Mouse (Mus musculus): Measurements from ENCODE around the gene Cadm2. TPM values are rescaled to one million over a fixed set of nuclear protein-coding genes. Genes with fewer than 3 reads are reported as not detected.

Gene Cadm2
- polyA plus RNA-seq, 1 experiment = not detected

DNA sequence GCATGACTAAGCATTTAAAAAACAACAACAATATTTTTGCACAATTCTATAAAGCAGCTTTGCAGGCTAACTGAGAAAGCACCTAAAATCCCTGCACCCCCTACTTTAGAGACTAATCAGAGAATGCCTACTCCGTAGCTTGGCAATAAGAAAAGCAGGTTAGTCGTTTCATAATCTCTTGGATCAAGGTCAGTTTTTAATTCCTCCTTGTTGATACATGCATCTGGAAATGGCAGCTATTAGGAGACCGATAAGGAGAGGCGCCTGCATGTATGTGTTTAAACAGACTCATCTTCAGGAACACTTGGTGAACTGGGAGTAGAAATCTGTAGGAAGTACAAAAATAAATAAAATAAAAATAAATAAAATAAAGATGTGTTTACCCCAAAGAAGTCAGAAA, 11.6 kb downstream of the Cadm2 start:
- TF ChIP-seq MAX (IDR thresholded peaks at IDR 0.05) (no peak), CEBPB (IDR thresholded peaks at IDR 0.05; ENCODE audit: low read depth) (no peak), MYOG (IDR thresholded peaks at IDR 0.05; ENCODE audit: control insufficient read depth, extremely low read depth, insufficient read length) (no peak), CTCF (IDR thresholded peaks at IDR 0.05; ENCODE audit: control insufficient read depth, insufficient read depth, insufficient read length) (no peak), MYOD1 (IDR thresholded peaks at IDR 0.05; ENCODE audit: control insufficient read depth, insufficient read length, low read depth) (no peak), USF1 (IDR thresholded peaks at IDR 0.05; ENCODE audit: low read depth) (no peak), FOSL1 (IDR thresholded peaks at IDR 0.05; ENCODE audit: insufficient read depth, low read length, poor library complexity, severe bottlenecking) (no peak)
- Histone ChIP-seq H3ac (ENCODE audit: control insufficient read depth, insufficient read length, low read depth) (no peak overlapping the region), H3K36me3 (ENCODE audit: control insufficient read depth, insufficient read depth) (no peaks in the 10 kb centered on the region), H3K79me3 (ENCODE audit: low read depth) (no peaks in the 10 kb centered on the region), H3K27me3 (ENCODE audit: control insufficient read depth, insufficient read depth, insufficient read length) (no peaks in the 10 kb centered on the region), H3K4me3 (ENCODE audit: insufficient read depth, poor library complexity, severe bottlenecking) (no peak overlapping the region), H3K79me2 (ENCODE audit: control insufficient read depth, insufficient read depth) (no peaks in the 10 kb centered on the region)

GRCm38 (mm10) chr16:67608499-67608898, 12.2 kb downstream of the Cadm2 start:
- Histone ChIP-seq H3K79me3 (ENCODE audit: low read depth) (no peaks in the 10 kb centered on the region), H3K27me3 (ENCODE audit: control insufficient read depth, insufficient read depth, insufficient read length) (no peaks in the 10 kb centered on the region), H3ac (ENCODE audit: control insufficient read depth, insufficient read length, low read depth) (no peak overlapping the region), H3K4me3 (ENCODE audit: insufficient read depth, poor library complexity, severe bottlenecking) (no peak overlapping the region), H3K79me2 (ENCODE audit: control insufficient read depth, insufficient read depth) (no peaks in the 10 kb centered on the region), H3K36me3 (ENCODE audit: control insufficient read depth, insufficient read depth) (no peaks in the 10 kb centered on the region)
- TF ChIP-seq CEBPB (IDR thresholded peaks at IDR 0.05; ENCODE audit: low read depth) (no peak), MYOG (IDR thresholded peaks at IDR 0.05; ENCODE audit: control insufficient read depth, extremely low read depth, insufficient read length) (no peak), MAX (IDR thresholded peaks at IDR 0.05) (no peak), USF1 (IDR thresholded peaks at IDR 0.05; ENCODE audit: low read depth) (no peak), CTCF (IDR thresholded peaks at IDR 0.05; ENCODE audit: control insufficient read depth, insufficient read depth, insufficient read length) (no peak), FOSL1 (IDR thresholded peaks at IDR 0.05; ENCODE audit: insufficient read depth, low read length, poor library complexity, severe bottlenecking) (no peak), MYOD1 (IDR thresholded peaks at IDR 0.05; ENCODE audit: control insufficient read depth, insufficient read length, low read depth) (no peak)

DNA sequence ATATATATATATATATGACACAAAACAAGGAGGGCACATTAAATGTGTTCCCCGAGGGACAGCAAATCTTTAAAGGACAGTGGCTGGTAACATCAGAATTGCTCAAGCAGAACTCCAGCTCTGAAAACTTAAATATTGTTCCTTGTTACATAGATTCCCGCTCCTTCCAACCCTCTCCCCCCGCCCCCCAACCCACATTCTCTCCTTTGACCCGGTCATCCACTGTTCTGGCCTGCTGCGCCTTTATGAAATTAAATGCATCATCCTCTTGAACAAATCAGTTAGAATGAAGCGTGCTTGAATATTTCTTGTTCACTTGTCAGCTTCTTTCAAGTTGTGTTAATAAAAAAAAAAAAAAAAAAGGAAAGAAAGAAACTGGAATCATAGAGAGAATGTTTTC, 15.0 kb downstream of the Cadm2 start:
- Histone ChIP-seq H3K79me3 (ENCODE audit: low read depth) (no peaks in the 10 kb centered on the region), H3K4me3 (ENCODE audit: insufficient read depth, poor library complexity, severe bottlenecking) (no peak overlapping the region), H3K36me3 (ENCODE audit: control insufficient read depth, insufficient read depth) (no peaks in the 10 kb centered on the region), H3K27me3 (ENCODE audit: control insufficient read depth, insufficient read depth, insufficient read length) (no peaks in the 10 kb centered on the region), H3ac (ENCODE audit: control insufficient read depth, insufficient read length, low read depth) (no peak overlapping the region), H3K79me2 (ENCODE audit: control insufficient read depth, insufficient read depth) (no peaks in the 10 kb centered on the region)
- TF ChIP-seq MYOG (IDR thresholded peaks at IDR 0.05; ENCODE audit: control insufficient read depth, extremely low read depth, insufficient read length) (no peak), MAX (IDR thresholded peaks at IDR 0.05) (no peak), CEBPB (IDR thresholded peaks at IDR 0.05; ENCODE audit: low read depth) (no peak), MYOD1 (IDR thresholded peaks at IDR 0.05; ENCODE audit: control insufficient read depth, insufficient read length, low read depth) (no peak), CTCF (IDR thresholded peaks at IDR 0.05; ENCODE audit: control insufficient read depth, insufficient read depth, insufficient read length) (no peak), USF1 (IDR thresholded peaks at IDR 0.05; ENCODE audit: low read depth) (no peak), FOSL1 (IDR thresholded peaks at IDR 0.05; ENCODE audit: insufficient read depth, low read length, poor library complexity, severe bottlenecking) (no peak)

- Histone ChIP-seq H3ac (ENCODE audit: control insufficient read depth, insufficient read length, low read depth) (no peak overlapping the region), H3K36me3 (ENCODE audit: control insufficient read depth, insufficient read depth) (no peaks in the 10 kb centered on the region), H3K79me2 (ENCODE audit: control insufficient read depth, insufficient read depth) (no peaks in the 10 kb centered on the region), H3K4me3 (ENCODE audit: insufficient read depth, poor library complexity, severe bottlenecking) (no peak overlapping the region), H3K27me3 (ENCODE audit: control insufficient read depth, insufficient read depth, insufficient read length) (no peaks in the 10 kb centered on the region), H3K79me3 (ENCODE audit: low read depth) (no peaks in the 10 kb centered on the region)
- TF ChIP-seq MYOD1 (IDR thresholded peaks at IDR 0.05; ENCODE audit: control insufficient read depth, insufficient read length, low read depth) (no peak), FOSL1 (IDR thresholded peaks at IDR 0.05; ENCODE audit: insufficient read depth, low read length, poor library complexity, severe bottlenecking) (no peak), MYOG (IDR thresholded peaks at IDR 0.05; ENCODE audit: control insufficient read depth, extremely low read depth, insufficient read length) (no peak), CTCF (IDR thresholded peaks at IDR 0.05; ENCODE audit: control insufficient read depth, insufficient read depth, insufficient read length) (no peak), MAX (IDR thresholded peaks at IDR 0.05) (no peak), USF1 (IDR thresholded peaks at IDR 0.05; ENCODE audit: low read depth) (no peak), CEBPB (IDR thresholded peaks at IDR 0.05; ENCODE audit: low read depth) (no peak)
Observed at GRCm38 (mm10) chr16:67599981-67600380, 20.7 kb downstream of the Cadm2 start.

DNA sequence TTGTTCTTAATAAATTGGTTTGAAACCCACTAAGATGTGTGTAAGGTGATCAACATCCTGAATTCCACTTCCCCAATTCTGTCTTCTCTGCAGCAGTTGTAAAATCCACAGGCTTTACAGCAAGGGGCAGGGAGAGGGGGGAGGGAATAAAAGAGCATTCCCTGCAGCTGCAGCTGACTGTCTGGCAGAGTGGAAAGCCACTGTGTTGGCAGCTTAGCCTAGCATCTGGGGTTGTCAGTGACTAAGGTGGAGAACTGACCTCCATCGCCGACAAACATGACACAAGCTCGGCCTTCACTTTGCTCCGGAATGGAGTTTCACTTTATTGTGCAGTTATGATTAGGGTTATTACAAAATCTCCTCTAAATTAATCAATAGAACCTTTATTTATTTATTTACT, 21.9 kb downstream of the Cadm2 start:
- no peak overlapping the region for H3ac ChIP-seq (ENCODE audit: control insufficient read depth, insufficient read length, low read depth)
- no peak overlapping the region for H3K4me3 ChIP-seq (ENCODE audit: insufficient read depth, poor library complexity, severe bottlenecking)
- no peaks in the 10 kb centered on the region for H3K79me2 ChIP-seq (ENCODE audit: control insufficient read depth, insufficient read depth)
- H3K36me3 ChIP-seq (ENCODE audit: control insufficient read depth, insufficient read depth) = no peaks in the 10 kb centered on the region
- TF ChIP-seq USF1 (IDR thresholded peaks at IDR 0.05; ENCODE audit: low read depth) (no peak), FOSL1 (IDR thresholded peaks at IDR 0.05; ENCODE audit: insufficient read depth, low read length, poor library complexity, severe bottlenecking) (no peak), CTCF (IDR thresholded peaks at IDR 0.05; ENCODE audit: control insufficient read depth, insufficient read depth, insufficient read length) (no peak), CEBPB (IDR thresholded peaks at IDR 0.05; ENCODE audit: low read depth) (no peak), MYOG (IDR thresholded peaks at IDR 0.05; ENCODE audit: control insufficient read depth, extremely low read depth, insufficient read length) (no peak), MAX (IDR thresholded peaks at IDR 0.05) (no peak), MYOD1 (IDR thresholded peaks at IDR 0.05; ENCODE audit: control insufficient read depth, insufficient read length, low read depth) (no peak)
- no peaks in the 10 kb centered on the region for H3K79me3 ChIP-seq (ENCODE audit: low read depth)
- H3K27me3 ChIP-seq (ENCODE audit: control insufficient read depth, insufficient read depth, insufficient read length) = no peaks in the 10 kb centered on the region

DNA sequence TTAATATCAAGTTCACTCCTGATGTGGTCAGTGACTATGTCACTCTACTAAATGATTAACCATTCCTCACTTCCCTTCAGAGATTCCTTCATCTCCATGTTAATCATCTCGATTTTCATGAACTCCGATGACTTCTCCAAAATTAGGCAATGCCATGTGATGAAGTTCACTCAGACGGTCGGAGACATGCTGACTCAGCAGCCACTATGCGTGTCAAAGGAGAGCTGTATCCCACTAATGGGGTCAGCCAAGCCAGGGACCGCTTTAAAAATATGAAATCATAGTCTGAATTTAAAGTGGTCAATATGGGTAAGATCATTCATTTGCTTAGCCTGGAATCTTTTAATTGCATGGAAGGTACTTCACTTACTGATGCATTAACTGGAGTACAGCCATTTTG, 29.7 kb downstream of the Cadm2 start:
- TF ChIP-seq MYOG (IDR thresholded peaks at IDR 0.05; ENCODE audit: control insufficient read depth, extremely low read depth, insufficient read length) (no peak), MYOD1 (IDR thresholded peaks at IDR 0.05; ENCODE audit: control insufficient read depth, insufficient read length, low read depth) (no peak), MAX (IDR thresholded peaks at IDR 0.05) (no peak), CEBPB (IDR thresholded peaks at IDR 0.05; ENCODE audit: low read depth) (no peak), USF1 (IDR thresholded peaks at IDR 0.05; ENCODE audit: low read depth) (no peak), CTCF (IDR thresholded peaks at IDR 0.05; ENCODE audit: control insufficient read depth, insufficient read depth, insufficient read length) (no peak), FOSL1 (IDR thresholded peaks at IDR 0.05; ENCODE audit: insufficient read depth, low read length, poor library complexity, severe bottlenecking) (no peak)
- Histone ChIP-seq H3ac (ENCODE audit: control insufficient read depth, insufficient read length, low read depth) (no peak overlapping the region), H3K36me3 (ENCODE audit: control insufficient read depth, insufficient read depth) (no peaks in the 10 kb centered on the region), H3K79me2 (ENCODE audit: control insufficient read depth, insufficient read depth) (no peaks in the 10 kb centered on the region), H3K4me3 (ENCODE audit: insufficient read depth, poor library complexity, severe bottlenecking) (no peak overlapping the region), H3K79me3 (ENCODE audit: low read depth) (no peaks in the 10 kb centered on the region), H3K27me3 (ENCODE audit: control insufficient read depth, insufficient read depth, insufficient read length) (no peaks in the 10 kb centered on the region)

All from C2C12 (cell line).